Mouse (Mus musculus) erythroblast, embryonic 14.5 days (primary cell): ENCODE results near the gene Tex11.

Source experiments
- GATA1 ChIP-seq: IDR thresholded peaks from 2 replicates; pipeline ENCODE4 v1.6.1; 2012; ENCODE audit warnings: low read length, inconsistent platforms, mixed read lengths
- TAL1 ChIP-seq: IDR thresholded peaks from 3 replicates; pipeline ENCODE4 v1.6.1; 2012; ENCODE audit warnings: low read length, inconsistent platforms, mixed read lengths

GRCm38 (mm10) chrX:100796041-100796740 is 263.3 kb downstream of the Tex11 start:
- TF ChIP-seq GATA1 = no peak
- TF ChIP-seq TAL1 = no peak
